Mouse (Mus musculus) liver, embryonic 15.5 days (tissue): Measurements from ENCODE around the gene Fam50b. TPM values are rescaled to one million over a fixed set of nuclear protein-coding genes. Genes with fewer than 3 reads are reported as not detected.

Experiments used
- ATAC-seq: fragments of 200-750 bp; cut with Nextera tagmentation; 2 replicates; pipeline ENCODE4 v1.8.0; 2017; ENCODE audit warnings: moderate number of reproducible peaks, mild to moderate bottlenecking, moderate library complexity; ENCODE audit not compliant: insufficient read depth
- H3K27ac ChIP-seq: fragments of 300-500 bp; sonication (generic); replicated peaks from 2 replicates; pipeline ENCODE4 v1.5.1; 2015; ENCODE audit warnings: mild to moderate bottlenecking, inconsistent platforms
- H3K27me3 ChIP-seq: fragments of 300-500 bp; sonication (generic); 2 replicates; pipeline ENCODE4 v1.6.1; 2015; ENCODE audit warnings: mild to moderate bottlenecking, inconsistent platforms
- H3K36me3 ChIP-seq: fragments of 300-500 bp; sonication (generic); replicated peaks from 2 replicates; pipeline ENCODE4 v1.6.1; 2015; ENCODE audit warnings: moderate library complexity, mild to moderate bottlenecking, inconsistent platforms
- H3K4me1 ChIP-seq: fragments of 300-500 bp; sonication (generic); replicated peaks from 2 replicates; pipeline ENCODE4 v1.6.1; 2015; ENCODE audit warnings: inconsistent platforms
- H3K4me2 ChIP-seq: fragments of 300-500 bp; sonication (generic); 2 replicates; pipeline ENCODE4 v1.6.1; 2015; ENCODE audit warnings: moderate library complexity, mild to moderate bottlenecking, inconsistent platforms
- H3K4me3 ChIP-seq: fragments of 300-500 bp; sonication (generic); replicated peaks from 2 replicates; pipeline ENCODE4 v1.5.1; 2015; ENCODE audit warnings: mild to moderate bottlenecking, inconsistent platforms
- H3K9ac ChIP-seq: fragments of 300-500 bp; sonication (generic); 2 replicates; pipeline ENCODE4 v1.6.1; 2015; ENCODE audit warnings: moderate library complexity, mild to moderate bottlenecking, inconsistent platforms
- H3K9me3 ChIP-seq: fragments of 300-500 bp; sonication (generic); replicated peaks from 2 replicates; pipeline ENCODE4 v1.6.1; 2016; ENCODE audit warnings: inconsistent platforms
- WGBS: fragments of 180-500 bp; shearing (Covaris S2); methylation state at CpG from one replicate; pipeline ENCODE4 v1.1.7; 2015; ENCODE audit warnings: mixed read lengths; ENCODE audit not compliant: insufficient replicate concordance; 5-methylcytosine and 5-hydroxymethylcytosine counted together
- polyA plus RNA-seq: library from polyadenylated mRNA; unstranded; fragments of >200 nt; fragmentation: Nextera tagmentation; extraction: Ambion mirVana; gene quantifications from 2 replicates; pipeline ENCODE4 v1.2.1, GENCODE M21; 2015

The Fam50b gene
- polyA plus RNA-seq, 1 experiment from 2014 or later = 0.07 TPM

- Histone ChIP-seq H3K27ac (no peak overlapping the region), H3K4me3 (no peak overlapping the region), H3K4me1 (peaks cover 7% of the 10 kb centered on the region), H3K9ac (no peak overlapping the region), H3K4me2 (no peak overlapping the region), H3K9me3 (no peaks in the 10 kb centered on the region), H3K27me3 (no peaks in the 10 kb centered on the region), H3K36me3 (no peaks in the 10 kb centered on the region)
- ATAC-seq = no peak
- 70% methylated on average over 2 of the region's 2 CpGs for whole genome bisulfite sequencing
Observed at GRCm38 (mm10) chr13:34794426-34794825, 59.8 kb downstream of the Fam50b start.

Other genes with a start within 250 kb of the Fam50b start
- 13.9 and 15.0 TPM in 2 replicates for gene Pxdc1, start 81.4 kb upstream of the Fam50b start, polyA plus RNA-seq
- gene Prpf4b, start 140.5 kb downstream of the Fam50b start, polyA plus RNA-seq = 25.6 and 28.8 TPM in 2 replicates
- gene Fam217a, start 189.5 kb downstream of the Fam50b start, polyA plus RNA-seq = 0.10 and 0.16 TPM in 2 replicates
- gene 4933417A18Rik, start 189.6 kb downstream of the Fam50b start, polyA plus RNA-seq = not detected in 2 replicates
- gene Eci3, start 229.0 kb downstream of the Fam50b start, polyA plus RNA-seq = not detected in 2 replicates